ENCODE assay signal across 8 mouse cellular contexts in genomic region chr5:144548079-144548631, GRCm38 (mm10). TPM values are rescaled to one million over a fixed set of nuclear protein-coding genes. Genes with fewer than 3 reads are reported as not detected.
DNase-seq lines count a peak whose midpoint lies in the region; ATAC-seq lines count a peak whose summit lies in the region.

No protein-coding gene starts in this region.

- DNase-seq in kidney, postnatal 14 days, result no peak
- peak; percentile 74 for DNase-seq in embryo, embryonic 11 days
- DNase-seq in neural tube, embryonic 11.5 days (ENCODE audit: low spot score), result peak; percentile 46
- no peak for DNase-seq in layer of hippocampus, adult 9-11 months
- DNase-seq in cerebellum, adult 9-10 months, result no peak
- no peak for DNase-seq in cerebellum, adult 11-12 months

- peak overlapping the region; percentile 51 for H3K4me2 ChIP-seq in kidney, embryonic 16.5 days (replicated peaks; ENCODE audit: low read depth, low read length)
- H3K4me2 ChIP-seq in hindbrain, embryonic 13.5 days, result peak overlapping the region; percentile 63
- peak overlapping the region; percentile 52 for H3K4me2 ChIP-seq in neural tube, embryonic 11.5 days (ENCODE audit: low read depth)

- H3K9me3 ChIP-seq in kidney, embryonic 16.5 days (ENCODE audit: low read length), result no peaks in the 10 kb centered on the region
- no peaks in the 10 kb centered on the region for H3K9me3 ChIP-seq in hindbrain, embryonic 13.5 days
- H3K9me3 ChIP-seq in neural tube, embryonic 11.5 days (ENCODE audit: control insufficient read depth, low read length), result no peaks in the 10 kb centered on the region

- peaks cover 68% of the 10 kb centered on the region for H3K27me3 ChIP-seq in kidney, embryonic 16.5 days (ENCODE audit: insufficient read depth, low read length)
- peaks cover 52% of the 10 kb centered on the region for H3K27me3 ChIP-seq in hindbrain, embryonic 13.5 days
- peaks cover 25% of the 10 kb centered on the region for H3K27me3 ChIP-seq in neural tube, embryonic 11.5 days (ENCODE audit: control insufficient read depth, insufficient read depth, low read length)

- 0 out of 2 replicates have a peak, but pooled peaks have one; percentile 22 for ATAC-seq in kidney, embryonic 16.5 days (ENCODE audit: low FRiP score, low TSS enrichment)
- ATAC-seq in hindbrain, embryonic 13.5 days (ENCODE audit: low FRiP score), result no peak
- ATAC-seq in neural tube, embryonic 11.5 days (ENCODE audit: insufficient read depth, low FRiP score, low TSS enrichment), result no peak

- H3K4me3 ChIP-seq in kidney, embryonic 16.5 days (ENCODE audit: low read length), result peak overlapping the region; percentile 38
- H3K4me3 ChIP-seq in hindbrain, embryonic 13.5 days, result peak overlapping the region; percentile 47
- peak overlapping the region; percentile 28 for H3K4me3 ChIP-seq in neural tube, embryonic 11.5 days (ENCODE audit: low read depth, low read length)

- 0 out of 2 replicates have a peak, but pooled peaks cover 7% of the 10 kb centered on the region for H3K4me1 ChIP-seq in kidney, embryonic 16.5 days (ENCODE audit: insufficient read depth, low read length)
- peaks cover 56% of the 10 kb centered on the region for H3K4me1 ChIP-seq in hindbrain, embryonic 13.5 days (replicated peaks)
- H3K4me1 ChIP-seq in neural tube, embryonic 11.5 days (ENCODE audit: control insufficient read depth, insufficient read depth, low read length), result peaks cover 18% of the 10 kb centered on the region

- H3K9ac ChIP-seq in kidney, embryonic 16.5 days (replicated peaks; ENCODE audit: low read length), result no peak overlapping the region
- H3K9ac ChIP-seq in hindbrain, embryonic 13.5 days, result peak overlapping the region; percentile 67
- H3K9ac ChIP-seq in neural tube, embryonic 11.5 days (ENCODE audit: low read length), result peak overlapping the region; percentile 37

- H3K27ac ChIP-seq in kidney, embryonic 16.5 days (ENCODE audit: low read length), result no peak overlapping the region
- H3K27ac ChIP-seq in hindbrain, embryonic 13.5 days, result no peak overlapping the region; the same call in 1 of the 2 replicates
- H3K27ac ChIP-seq in neural tube, embryonic 11.5 days (ENCODE audit: low read depth, low read length), result no peak overlapping the region

- no peaks in the 10 kb centered on the region for H3K36me3 ChIP-seq in kidney, embryonic 16.5 days (ENCODE audit: insufficient read depth, low read length)
- no peaks in the 10 kb centered on the region for H3K36me3 ChIP-seq in hindbrain, embryonic 13.5 days
- H3K36me3 ChIP-seq in neural tube, embryonic 11.5 days (ENCODE audit: control insufficient read depth, insufficient read depth, low read length), result no peaks in the 10 kb centered on the region

- WGBS in kidney, embryonic 16.5 days, result 2% methylated on average over 21 of the region's 21 CpGs
- 3% methylated on average over 21 of the region's 21 CpGs for WGBS in hindbrain, embryonic 13.5 days
- 7% methylated on average over 21 of the region's 21 CpGs for WGBS in neural tube, embryonic 11.5 days

RNA-seq across cellular contexts. Expression of gene Nptx2, which starts 2.5 kb away (rescaled TPM):
- 0.80 and 0.90 TPM in 2 replicates for polyA plus RNA-seq in kidney, embryonic 16.5 days (2015; fragmentation: Nextera tagmentation; extraction: Ambion mirVana)
- 2.4 and 2.7 TPM in 2 replicates for polyA plus RNA-seq in hindbrain, embryonic 13.5 days (2015; fragmentation: Nextera tagmentation; extraction: Ambion mirVana)
- 2.8 TPM in 2 replicates for polyA plus RNA-seq in neural tube, embryonic 11.5 days (2014; fragmentation: Nextera tagmentation; extraction: Ambion mirVana)

Comparison
In these comparisons a context has a peak if more than half of its experiments do, and no peak if none do; other contexts are left out.
1. DNase-seq: peak in embryo, embryonic 11 days (single experiment) and neural tube, embryonic 11.5 days (single experiment); none in kidney, postnatal 14 days (single experiment), layer of hippocampus, adult 9-11 months (single experiment), cerebellum, adult 9-10 months (single experiment) and cerebellum, adult 11-12 months (single experiment).
2. Peak in every context shown above with its lines, with median percentiles within 50 percentile points of each other: H3K4me2 ChIP-seq and H3K4me3 ChIP-seq.